10 mouse cellular contexts compared by ENCODE assay signal in the genomic region with DNA sequence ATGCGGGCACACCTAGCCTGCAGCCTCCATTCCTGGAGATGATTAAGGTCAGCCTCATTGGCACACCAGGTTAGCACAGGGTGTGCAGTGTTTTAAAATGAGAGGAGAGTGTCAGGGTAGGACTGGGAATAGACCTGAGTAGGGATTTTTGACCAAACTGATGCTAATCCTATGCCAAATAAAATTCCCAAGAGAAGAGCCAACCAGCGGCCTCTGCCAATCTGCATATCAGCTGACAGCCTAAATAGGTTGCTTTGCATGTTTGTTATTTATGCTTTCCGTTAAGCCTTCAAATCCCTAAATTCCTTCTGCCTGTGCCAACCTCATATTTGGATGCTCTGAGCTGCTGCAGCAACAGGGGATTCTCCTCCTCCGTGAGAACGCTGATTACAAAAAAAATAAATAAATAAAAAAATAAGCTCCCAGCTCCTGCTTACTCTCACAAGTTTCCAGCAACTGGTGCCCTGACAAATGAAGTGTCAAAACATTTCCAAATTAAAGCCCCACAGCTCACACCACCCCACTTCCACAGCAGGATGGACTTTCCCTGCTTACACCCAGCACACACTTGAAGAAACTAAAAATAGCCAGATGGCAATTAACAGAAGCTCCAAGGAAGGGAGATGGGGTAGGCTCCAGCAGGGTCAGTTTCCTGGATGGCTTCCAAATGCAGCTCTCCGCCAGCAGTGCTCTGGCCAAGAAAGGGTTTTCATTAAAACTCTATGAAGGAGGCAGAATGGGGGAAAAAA.
DNase-seq lines count a peak whose midpoint lies in the region; ATAC-seq and TF ChIP-seq lines count a peak whose summit lies in the region.
"Had no signal": no experiment of that assay in that cellular context is flagged by ENCODE, and none has a peak within 500 bp of the region (broad histone marks: within the 10 kb centered on the region; RNA-seq: fewer than 3 reads in every experiment).

No protein-coding gene starts in this region.

- no peak for TF ChIP-seq CTCF in left cerebral cortex, adult 2 months (IDR thresholded peaks at IDR 0.05)

- H3K4me1 ChIP-seq in liver, embryonic 13.5 days (replicated peaks) = peaks cover 42% of the 10 kb centered on the region

- H3K36me3 ChIP-seq in liver, embryonic 13.5 days = no peaks in the 10 kb centered on the region
- H3K36me3 ChIP-seq: embryonic facial prominence, embryonic 12.5 days had no signal

- H3K4me3 ChIP-seq in left cerebral cortex, adult 2 months = no peak overlapping the region
- H3K4me3 ChIP-seq in liver, embryonic 13.5 days (replicated peaks) = no peak overlapping the region
- H3K4me3 ChIP-seq: embryonic facial prominence, embryonic 12.5 days had no signal

- no peak overlapping the region for H3K27ac ChIP-seq in left cerebral cortex, adult 2 months
- no peak overlapping the region for H3K27ac ChIP-seq in liver, embryonic 13.5 days
- H3K27ac ChIP-seq: embryonic facial prominence, embryonic 12.5 days had no signal

- H3K27me3 ChIP-seq in liver, embryonic 13.5 days = no peaks in the 10 kb centered on the region
- H3K27me3 ChIP-seq: embryonic facial prominence, embryonic 12.5 days had no signal

- intact Hi-C loops in left cerebral cortex, postnatal 14 days (cut with DNase I) = no loop called here
- intact Hi-C loops in left cerebral cortex, adult 2 months (cut with DNase I) = no loop called here

- ATAC-seq in liver, embryonic 13.5 days (ENCODE audit: low read depth) = 0 out of 2 replicates have a peak, but pooled peaks have one; percentile 37
- no peak for ATAC-seq in inflammation-experienced regulatory T-cells, adult 6 months

- DNase-seq in adrenal gland, postnatal 10 days = peak; percentile 31
- no peak for DNase-seq in adrenal gland, adult 2 months
- DNase-seq in left cerebral cortex, postnatal 14 days (ENCODE audit: low spot score in 2 of 2) = peak; percentile 16 to 21
- DNase-seq in left cerebral cortex, adult 2 months (ENCODE audit: extremely low spot score in 1 of 2, low spot score in 2 of 2) = no peak
- peak; percentile 13 for DNase-seq in cerebellum, adult 8-10 months
- no peak for DNase-seq in liver, embryonic 13.5 days
- DNase-seq in B cell, adult 2 months = no peak
- DNase-seq: kidney, postnatal 25 days had no signal

- H3K4me2 ChIP-seq in liver, embryonic 13.5 days = peak overlapping the region; percentile 47
- H3K4me2 ChIP-seq: embryonic facial prominence, embryonic 12.5 days had no signal

- H3K9ac ChIP-seq in liver, embryonic 13.5 days = no peak overlapping the region
- H3K9ac ChIP-seq: embryonic facial prominence, embryonic 12.5 days had no signal

- H3K9me3 ChIP-seq in liver, embryonic 13.5 days (replicated peaks) = no peaks in the 10 kb centered on the region
- H3K9me3 ChIP-seq: embryonic facial prominence, embryonic 12.5 days had no signal

- 32% methylated on average over 6 of the region's 6 CpGs for WGBS in liver, embryonic 13.5 days (ENCODE audit: insufficient replicate concordance)

Comparison
In these comparisons a context has a peak if more than half of its experiments do, and no peak if none do; other contexts are left out.
1. DNase-seq: peak in adrenal gland, postnatal 10 days (single experiment), left cerebral cortex, postnatal 14 days (2 of 2) and cerebellum, adult 8-10 months (single experiment); none in adrenal gland, adult 2 months (single experiment), left cerebral cortex, adult 2 months (0 of 2), liver, embryonic 13.5 days (single experiment) and B cell, adult 2 months (0 of 2).